Comparison of ENCODE assay signal across 10 mouse cellular contexts in the genomic region with DNA sequence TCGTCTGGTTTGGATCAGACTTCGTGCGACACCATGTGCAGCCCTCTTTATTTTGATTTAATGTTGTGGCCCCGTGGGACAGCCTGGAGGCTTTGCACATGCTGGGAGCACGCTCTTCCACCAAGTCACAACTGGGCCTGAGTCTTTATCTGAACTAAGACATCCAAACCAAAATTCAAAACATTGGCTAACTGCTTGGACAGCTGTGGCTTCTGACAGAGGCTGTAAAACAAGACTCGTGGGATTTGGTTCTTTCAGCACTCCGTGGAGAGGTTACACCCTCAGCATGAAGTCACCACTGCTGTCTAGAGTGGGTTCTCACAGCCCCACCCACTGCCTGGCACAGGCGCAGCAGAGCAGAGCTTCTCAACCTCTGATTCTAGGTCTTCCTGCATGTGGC.
DNase-seq lines count a peak whose midpoint lies in the region; ATAC-seq and TF ChIP-seq lines count a peak whose summit lies in the region.
"Had no signal": no experiment of that assay in that cellular context is flagged by ENCODE, and none has a peak within 500 bp of the region (broad histone marks: within the 10 kb centered on the region; RNA-seq: fewer than 3 reads in every experiment).

No protein-coding gene starts in this region.

- H3K4me2 ChIP-seq in kidney, embryonic 16.5 days (replicated peaks; ENCODE audit: low read depth, low read length), result no peak overlapping the region
- H3K4me2 ChIP-seq in forebrain, embryonic 14.5 days (ENCODE audit: low read length), result no peak overlapping the region
- H3K4me2 ChIP-seq: limb, embryonic 12.5 days; stomach, embryonic 15.5 days had no signal

- peak; percentile 2 for DNase-seq in kidney, adult 2 months
- DNase-seq in kidney, adult 18-20 months, result no peak
- DNase-seq in brain, adult 2 months (ENCODE audit: low read depth, low spot score), result peak; percentile 64
- peak; percentile 76 for DNase-seq in gastrocnemius, postnatal 25 days
- no peak for DNase-seq in forebrain, embryonic 14.5 days (ENCODE audit: low spot score)

- no peak overlapping the region for H3K4me3 ChIP-seq in kidney, adult 2 months (ENCODE audit: insufficient read depth, low read depth, low read length)
- no peak overlapping the region for H3K4me3 ChIP-seq in kidney, embryonic 16.5 days (ENCODE audit: low read length)
- no peak overlapping the region for H3K4me3 ChIP-seq in forebrain, embryonic 14.5 days (ENCODE audit: low read depth, low read length)
- H3K4me3 ChIP-seq: limb, embryonic 12.5 days; megakaryocyte, embryonic 14.5 days; stomach, embryonic 15.5 days had no signal

- H3K4me1 ChIP-seq in kidney, adult 2 months (ENCODE audit: control insufficient read depth, insufficient read depth, low read length), result no peaks in the 10 kb centered on the region
- H3K4me1 ChIP-seq in kidney, embryonic 16.5 days (ENCODE audit: insufficient read depth, low read length), result no peaks in the 10 kb centered on the region
- no peaks in the 10 kb centered on the region for H3K4me1 ChIP-seq in forebrain, embryonic 14.5 days (ENCODE audit: control insufficient read depth, insufficient read depth, low read length)
- H3K4me1 ChIP-seq: limb, embryonic 12.5 days; megakaryocyte, embryonic 14.5 days; stomach, embryonic 15.5 days had no signal

- H3K36me3 ChIP-seq in kidney, adult 2 months (ENCODE audit: control insufficient read depth, insufficient read depth, low read length), result no peaks in the 10 kb centered on the region
- H3K36me3 ChIP-seq in kidney, embryonic 16.5 days (ENCODE audit: insufficient read depth, low read length), result no peaks in the 10 kb centered on the region
- H3K36me3 ChIP-seq in forebrain, embryonic 14.5 days (ENCODE audit: control insufficient read depth, insufficient read depth, low read length), result no peaks in the 10 kb centered on the region
- H3K36me3 ChIP-seq: limb, embryonic 12.5 days; stomach, embryonic 15.5 days had no signal

- no peaks in the 10 kb centered on the region for H3K27me3 ChIP-seq in kidney, adult 2 months (replicated peaks; ENCODE audit: control insufficient read depth, insufficient read depth, low read length)
- no peaks in the 10 kb centered on the region for H3K27me3 ChIP-seq in kidney, embryonic 16.5 days (ENCODE audit: insufficient read depth, low read length)
- H3K27me3 ChIP-seq in forebrain, embryonic 14.5 days (replicated peaks; ENCODE audit: control insufficient read depth, insufficient read depth, low read length), result no peaks in the 10 kb centered on the region
- H3K27me3 ChIP-seq: limb, embryonic 12.5 days; megakaryocyte, embryonic 14.5 days; stomach, embryonic 15.5 days had no signal

- WGBS in kidney, adult 2 months, result 49% methylated on average over 8 of the region's 8 CpGs
- WGBS in kidney, embryonic 16.5 days, result 45% methylated on average over 8 of the region's 8 CpGs
- 90% methylated on average over 8 of the region's 8 CpGs for WGBS in forebrain, embryonic 14.5 days

- ATAC-seq in kidney, embryonic 16.5 days (ENCODE audit: low FRiP score, low TSS enrichment), result peak; percentile 75
- ATAC-seq in forebrain, embryonic 14.5 days, result no peak
- ATAC-seq in inflammation-experienced regulatory T-cells, adult 6 months, result no peak

- no peaks in the 10 kb centered on the region for H3K9me3 ChIP-seq in kidney, embryonic 16.5 days (ENCODE audit: low read length)
- no peaks in the 10 kb centered on the region for H3K9me3 ChIP-seq in forebrain, embryonic 14.5 days (replicated peaks; ENCODE audit: control insufficient read depth, low read length)
- H3K9me3 ChIP-seq: limb, embryonic 12.5 days; megakaryocyte, embryonic 14.5 days; stomach, embryonic 15.5 days had no signal

- no peak overlapping the region for H3K27ac ChIP-seq in kidney, adult 2 months (ENCODE audit: insufficient read depth, low read depth, low read length)
- no peak overlapping the region for H3K27ac ChIP-seq in kidney, embryonic 16.5 days (ENCODE audit: low read length)
- H3K27ac ChIP-seq in forebrain, embryonic 14.5 days (ENCODE audit: low read depth, low read length), result no peak overlapping the region
- H3K27ac ChIP-seq: limb, embryonic 12.5 days; stomach, embryonic 15.5 days had no signal

- no peak for TF ChIP-seq CTCF in kidney, adult 2 months (conservative IDR thresholded peaks at IDR 0.05; ENCODE audit: insufficient read depth, insufficient read length, low read depth, low read length)

- TF ChIP-seq POLR2A in kidney, adult 2 months (IDR thresholded peaks at IDR 0.05; ENCODE audit: low read depth, low read length), result no peak

- no peak overlapping the region for H3K9ac ChIP-seq in kidney, embryonic 16.5 days (replicated peaks; ENCODE audit: low read length)
- H3K9ac ChIP-seq in forebrain, embryonic 14.5 days (ENCODE audit: low read length), result no peak overlapping the region
- H3K9ac ChIP-seq: limb, embryonic 12.5 days; stomach, embryonic 15.5 days had no signal

Comparison
In these comparisons a context has a peak if more than half of its experiments do, and no peak if none do; other contexts are left out.
1. DNase-seq: peak in kidney, adult 2 months (single experiment), brain, adult 2 months (single experiment) and gastrocnemius, postnatal 25 days (single experiment); none in kidney, adult 18-20 months (single experiment) and forebrain, embryonic 14.5 days (single experiment).